Mouse (Mus musculus) midbrain, embryonic 16.5 days (tissue): ENCODE results near the gene Lims1. TPM values are rescaled to one million over a fixed set of nuclear protein-coding genes. Genes with fewer than 3 reads are reported as not detected.

Experiments used
- ATAC-seq: fragments of 200-750 bp; cut with Nextera tagmentation; 2 replicates; pipeline ENCODE4 v1.8.0; 2017; ENCODE audit warnings: moderate TSS enrichment
- H3K27ac ChIP-seq: fragments of 300-500 bp; sonication (generic); 2 replicates; pipeline ENCODE4 v1.5.1; 2014; ENCODE audit warnings: mild to moderate bottlenecking, low read length, mixed read lengths
- H3K27me3 ChIP-seq: fragments of 300-500 bp; sonication (generic); 2 replicates; pipeline ENCODE4 v1.6.1; 2014; ENCODE audit warnings: low read depth, low read length, mixed read lengths; ENCODE audit not compliant: control insufficient read depth, insufficient read depth
- H3K36me3 ChIP-seq: fragments of 300-500 bp; sonication (generic); 2 replicates; pipeline ENCODE4 v1.6.1; 2014; ENCODE audit warnings: mild to moderate bottlenecking, low read length, moderate library complexity, mixed read lengths; ENCODE audit not compliant: control insufficient read depth, insufficient read depth
- H3K4me1 ChIP-seq: fragments of 300-500 bp; sonication (generic); 2 replicates; pipeline ENCODE4 v1.6.1; 2014; ENCODE audit warnings: mild to moderate bottlenecking, low read length, mixed read lengths; ENCODE audit not compliant: control insufficient read depth, insufficient read depth
- H3K4me2 ChIP-seq: fragments of 300-500 bp; sonication (generic); 2 replicates; pipeline ENCODE4 v1.6.1; 2014; ENCODE audit warnings: mild to moderate bottlenecking, low read length, mixed read lengths
- H3K4me3 ChIP-seq: fragments of 300-500 bp; sonication (generic); 2 replicates; pipeline ENCODE4 v1.5.1; 2014; ENCODE audit warnings: low read depth, mild to moderate bottlenecking, low read length, moderate library complexity, mixed read lengths
- H3K9ac ChIP-seq: fragments of 300-500 bp; sonication (generic); 2 replicates; pipeline ENCODE4 v1.6.1; 2014; ENCODE audit warnings: low read depth, low read length, mixed read lengths
- H3K9me3 ChIP-seq: fragments of 300-500 bp; sonication (generic); replicated peaks from 2 replicates; pipeline ENCODE4 v1.6.1; 2014; ENCODE audit warnings: mild to moderate bottlenecking, low read length, mixed read lengths; ENCODE audit not compliant: control insufficient read depth, poor library complexity, severe bottlenecking
- WGBS: fragments of 180-500 bp; shearing (Covaris S2); extraction: QIAGEN DNeasy Blood & Tissue Kit; methylation state at CpG from one replicate; pipeline ENCODE4 v1.1.7; 2014; 5-methylcytosine and 5-hydroxymethylcytosine counted together
- polyA plus RNA-seq: library from polyadenylated mRNA; unstranded; fragments of >200 nt; fragmentation: Nextera tagmentation; extraction: Ambion mirVana; gene quantifications from 2 replicates; pipeline ENCODE4 v1.2.1, GENCODE M21; 2015

Gene Lims1
- polyA plus RNA-seq, 1 experiment from 2014 or later: 47.1 TPM

DNA sequence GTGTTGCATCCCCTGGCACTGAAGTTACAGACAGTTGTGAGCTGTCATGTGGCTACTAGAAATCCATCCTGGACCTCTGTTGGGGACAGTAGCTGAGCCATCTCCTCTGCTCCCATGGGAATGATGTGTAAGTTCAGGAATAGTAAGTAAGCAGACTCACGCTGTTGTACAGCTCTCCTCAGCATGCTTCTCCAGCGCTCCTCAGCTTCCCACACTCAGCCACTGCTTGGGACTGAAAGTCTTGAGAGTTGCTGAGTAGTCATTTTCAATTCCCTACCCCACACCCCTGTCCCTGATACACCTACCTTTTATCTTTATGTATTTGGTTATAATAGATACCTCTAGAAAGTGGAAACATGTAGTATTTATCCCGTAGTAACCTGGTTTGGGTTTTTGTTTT is 33.2 kb downstream of the Lims1 start:
- no peak overlapping the region for H3K4me3 ChIP-seq
- no peak overlapping the region for H3K27ac ChIP-seq
- no peaks in the 10 kb centered on the region for H3K9me3 ChIP-seq
- no peaks in the 10 kb centered on the region for H3K36me3 ChIP-seq
- ATAC-seq: no peak
- no peak overlapping the region for H3K4me2 ChIP-seq
- H3K9ac ChIP-seq: no peak overlapping the region
- no peaks in the 10 kb centered on the region for H3K4me1 ChIP-seq
- 93% methylated on average over 3 of the region's 3 CpGs for WGBS
- H3K27me3 ChIP-seq: no peaks in the 10 kb centered on the region

DNA sequence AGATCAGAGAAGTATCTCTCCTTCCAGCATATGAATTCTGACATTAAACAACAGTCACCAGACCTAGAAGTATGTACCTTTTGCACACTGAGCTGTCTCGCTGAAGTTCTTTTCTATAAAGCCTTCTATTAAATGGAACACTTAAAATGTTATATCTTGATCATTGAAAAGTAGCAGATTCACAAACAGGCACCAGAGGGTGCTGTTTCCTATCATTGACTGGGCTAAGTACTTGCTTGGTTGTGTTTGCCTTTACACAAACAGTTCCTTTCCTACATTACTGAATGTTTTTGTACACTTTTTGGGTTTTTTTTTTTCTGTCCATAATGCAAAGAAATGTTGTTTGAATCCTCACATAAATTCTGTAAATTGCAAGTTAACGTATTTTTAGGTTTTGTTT is 35.9 kb downstream of the Lims1 start:
- Histone ChIP-seq H3K36me3 (no peaks in the 10 kb centered on the region), H3K9ac (no peak overlapping the region), H3K9me3 (no peaks in the 10 kb centered on the region), H3K4me2 (no peak overlapping the region), H3K4me3 (no peak overlapping the region), H3K27ac (no peak overlapping the region), H3K27me3 (no peaks in the 10 kb centered on the region), H3K4me1 (peaks cover 6% of the 10 kb centered on the region; the same call in 1 of the 2 replicates)
- ATAC-seq: no peak
- 80% methylated on average over 2 of the region's 2 CpGs for WGBS

DNA sequence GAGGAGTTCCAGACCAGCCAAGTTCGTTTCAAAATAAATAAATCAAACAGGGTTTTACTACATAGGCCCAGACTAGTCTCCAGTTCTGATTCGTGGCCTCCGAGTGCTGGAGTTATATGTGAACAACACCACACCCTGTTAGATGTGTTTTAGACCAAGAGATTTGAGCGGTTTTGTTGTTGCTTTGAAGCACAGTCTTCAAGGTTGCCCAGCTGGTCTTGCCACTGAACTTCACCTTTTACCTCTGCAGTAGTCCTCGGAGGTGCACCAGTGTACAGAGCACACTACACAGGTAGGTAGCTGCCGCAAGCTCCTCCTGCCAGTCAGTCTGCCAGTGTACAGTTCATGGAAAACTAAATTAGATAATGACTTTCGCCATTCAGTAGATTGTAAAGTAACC is 36.7 kb downstream of the Lims1 start:
- Histone ChIP-seq H3K4me1 (peaks cover 8% of the 10 kb centered on the region; the same call in 1 of the 2 replicates), H3K27me3 (no peaks in the 10 kb centered on the region), H3K36me3 (no peaks in the 10 kb centered on the region), H3K27ac (no peak overlapping the region), H3K9me3 (no peaks in the 10 kb centered on the region), H3K4me2 (no peak overlapping the region), H3K9ac (no peak overlapping the region), H3K4me3 (no peak overlapping the region)
- ATAC-seq: no peak
- 91% methylated on average over 7 of the region's 7 CpGs for WGBS

DNA sequence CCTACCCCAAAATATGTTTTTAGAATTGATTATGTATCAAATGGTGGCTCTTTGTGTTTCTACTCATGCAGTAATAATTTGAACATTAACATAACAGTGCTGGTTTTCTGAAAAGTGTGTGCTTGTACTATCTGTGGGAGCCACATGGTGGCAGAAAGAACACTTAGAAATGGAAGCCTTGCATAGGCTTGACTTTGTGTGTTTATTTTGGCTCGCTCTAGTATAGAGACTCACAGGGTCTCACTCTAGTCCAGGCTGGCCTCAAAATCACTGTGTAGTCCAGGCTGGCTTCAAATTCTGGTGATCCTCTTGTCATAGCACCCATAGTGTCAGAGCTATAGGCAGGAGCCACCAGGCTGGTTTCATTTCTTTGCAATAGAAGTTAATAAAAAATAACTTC is 39.5 kb downstream of the Lims1 start:
- H3K9ac ChIP-seq: no peak overlapping the region
- H3K36me3 ChIP-seq: no peaks in the 10 kb centered on the region
- ATAC-seq: peak; percentile 26; the same call in 1 of the 2 replicates
- no peak overlapping the region for H3K27ac ChIP-seq
- no peaks in the 10 kb centered on the region for H3K27me3 ChIP-seq
- 84% methylated on average over 1 of the region's 1 CpGs for WGBS
- H3K4me2 ChIP-seq: no peak overlapping the region
- no peak overlapping the region for H3K4me3 ChIP-seq
- peaks cover 8% of the 10 kb centered on the region; the same call in 1 of the 2 replicates for H3K4me1 ChIP-seq
- no peaks in the 10 kb centered on the region for H3K9me3 ChIP-seq

DNA sequence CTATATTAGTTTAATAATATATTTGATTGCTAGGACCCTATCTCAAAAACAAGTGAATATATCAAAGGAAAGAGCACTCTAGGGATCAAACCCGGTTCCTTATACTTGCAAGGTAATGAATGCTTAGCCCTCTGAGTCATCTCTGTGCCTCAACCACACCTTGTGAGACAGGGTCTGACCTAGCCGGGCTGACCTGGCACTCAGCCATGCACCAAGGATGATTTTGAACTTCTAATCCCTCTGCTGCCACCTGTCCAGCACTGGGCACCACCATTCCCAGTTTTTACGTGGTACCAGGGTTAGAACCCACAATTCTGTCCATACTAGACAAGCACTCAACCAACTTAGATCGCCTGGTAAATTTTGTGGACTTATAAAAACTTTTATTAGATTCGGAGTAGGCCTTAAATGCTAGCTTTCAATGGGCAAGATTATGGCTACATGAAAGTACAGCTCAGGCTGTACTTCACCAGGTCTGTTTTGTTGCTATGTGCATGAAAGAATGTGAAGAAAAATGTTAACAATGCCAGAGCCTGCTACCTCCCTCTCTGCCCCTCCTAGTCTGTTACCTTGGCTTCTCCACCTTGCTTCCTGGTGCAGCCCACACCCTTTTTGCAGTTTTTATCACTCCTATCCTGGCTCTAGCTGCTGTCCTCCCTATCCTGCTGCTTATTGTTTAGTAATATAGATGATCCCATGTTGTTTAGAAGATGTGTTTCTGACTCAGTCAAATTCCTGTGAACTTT is 41.7 kb downstream of the Lims1 start:
- peaks cover 8% of the 10 kb centered on the region; the same call in 1 of the 2 replicates for H3K4me1 ChIP-seq
- no peaks in the 10 kb centered on the region for H3K27me3 ChIP-seq
- no peaks in the 10 kb centered on the region for H3K36me3 ChIP-seq
- H3K9ac ChIP-seq: no peak overlapping the region
- H3K27ac ChIP-seq: no peak overlapping the region
- H3K4me2 ChIP-seq: no peak overlapping the region
- WGBS: 91% methylated on average over 5 of the region's 5 CpGs
- no peaks in the 10 kb centered on the region for H3K9me3 ChIP-seq
- ATAC-seq: peak; percentile 27; the same call in 1 of the 2 replicates
- no peak overlapping the region for H3K4me3 ChIP-seq

DNA sequence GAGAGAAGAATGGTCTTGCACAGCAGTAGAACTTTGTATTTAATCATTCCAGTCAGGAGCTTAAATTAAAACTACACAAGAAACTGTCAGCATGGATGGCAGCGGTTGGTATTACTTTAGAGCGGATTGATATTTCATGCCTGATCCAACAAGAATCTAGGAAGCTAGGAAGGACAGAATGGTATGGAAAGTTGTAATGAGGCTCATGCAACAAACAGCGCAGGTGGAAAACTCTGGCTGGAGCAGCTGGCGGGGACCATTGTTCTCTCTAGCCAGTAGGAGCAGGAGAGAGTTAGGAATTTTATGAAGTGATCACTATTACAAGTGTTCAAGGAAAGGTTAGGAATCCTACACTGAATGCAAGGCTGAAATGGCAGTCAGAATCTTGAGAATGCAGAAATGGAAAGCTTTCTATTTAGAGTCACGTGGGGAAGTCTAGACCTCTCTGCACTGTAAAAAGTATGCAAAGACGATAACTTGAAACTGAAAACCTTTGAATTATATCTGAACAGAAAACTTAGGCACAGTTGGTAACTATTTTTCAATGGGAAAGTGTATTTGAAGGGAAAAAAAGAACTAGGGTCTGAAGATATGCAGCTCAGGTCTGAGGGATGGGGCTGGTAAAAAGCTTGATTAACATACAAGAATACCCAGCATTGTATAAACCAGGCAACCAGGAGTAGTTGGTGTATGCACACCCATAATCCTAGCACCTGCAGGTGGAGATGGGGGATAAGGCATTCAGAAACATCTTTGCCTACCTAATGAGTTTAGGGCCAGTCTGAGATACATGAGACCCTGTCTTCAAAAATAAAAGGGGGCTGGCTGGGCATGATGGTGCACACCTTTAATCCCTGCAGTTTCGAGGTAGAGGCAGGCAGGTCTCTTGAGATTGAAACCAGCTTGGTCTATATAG is 45.8 kb downstream of the Lims1 start:
- no peak overlapping the region for H3K27ac ChIP-seq
- H3K9ac ChIP-seq: no peak overlapping the region
- H3K36me3 ChIP-seq: no peaks in the 10 kb centered on the region
- H3K4me3 ChIP-seq: no peak overlapping the region
- 75% methylated on average over 7 of the region's 7 CpGs for WGBS
- no peaks in the 10 kb centered on the region for H3K27me3 ChIP-seq
- peaks cover 15% of the 10 kb centered on the region for H3K4me1 ChIP-seq
- H3K9me3 ChIP-seq: no peaks in the 10 kb centered on the region
- ATAC-seq: no peak
- H3K4me2 ChIP-seq: no peak overlapping the region

DNA sequence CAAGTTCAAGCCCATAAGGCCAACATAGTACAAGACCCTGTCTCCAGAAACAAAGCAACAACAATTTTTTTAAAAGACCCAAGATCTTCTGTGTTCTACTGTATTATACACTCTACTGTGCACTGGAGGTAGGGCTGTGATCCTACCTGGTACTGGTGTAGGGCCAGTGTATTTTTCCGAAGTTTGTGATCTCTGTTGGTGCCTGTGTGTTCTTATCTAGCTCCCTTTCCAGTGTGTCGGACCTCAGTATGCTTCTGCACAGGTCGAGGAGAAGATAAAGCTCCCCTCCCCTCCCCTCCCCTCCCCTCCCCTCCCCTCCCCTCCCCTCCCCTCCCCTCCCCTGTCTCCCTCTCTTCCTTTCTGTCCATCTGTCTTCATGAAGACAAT is 46.4 kb downstream of the Lims1 start:
- WGBS: 54% methylated on average over 3 of the region's 3 CpGs
- Histone ChIP-seq H3K27me3 (no peaks in the 10 kb centered on the region), H3K4me1 (peaks cover 13% of the 10 kb centered on the region), H3K36me3 (no peaks in the 10 kb centered on the region), H3K9ac (no peak overlapping the region), H3K9me3 (no peaks in the 10 kb centered on the region), H3K4me2 (no peak overlapping the region), H3K4me3 (no peak overlapping the region), H3K27ac (no peak overlapping the region)
- ATAC-seq: no peak

DNA sequence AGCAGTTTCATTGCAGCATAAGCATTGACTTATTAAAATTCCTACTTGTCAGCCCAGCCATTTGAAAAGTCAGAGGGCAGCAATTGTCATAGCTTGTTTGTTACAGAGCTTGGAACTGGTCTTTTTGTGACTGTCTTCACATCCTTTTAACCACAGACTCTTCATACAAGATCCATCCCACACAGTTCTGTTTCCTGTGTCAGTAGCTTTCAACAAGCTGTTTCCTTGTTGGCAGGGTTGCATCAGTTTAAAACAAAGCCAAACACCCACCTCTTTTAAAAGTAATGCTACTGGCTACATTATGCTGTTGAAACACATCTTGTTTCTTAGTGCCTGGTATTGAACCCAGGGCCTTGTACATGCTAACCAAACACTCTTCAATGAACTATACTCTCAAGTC is 46.9 kb downstream of the Lims1 start:
- no peak for ATAC-seq
- no peaks in the 10 kb centered on the region for H3K9me3 ChIP-seq
- H3K4me1 ChIP-seq: peaks cover 13% of the 10 kb centered on the region
- no peaks in the 10 kb centered on the region for H3K36me3 ChIP-seq
- no peak overlapping the region for H3K4me3 ChIP-seq
- H3K4me2 ChIP-seq: no peak overlapping the region
- no peak overlapping the region for H3K9ac ChIP-seq
- no peaks in the 10 kb centered on the region for H3K27me3 ChIP-seq
- no peak overlapping the region for H3K27ac ChIP-seq

DNA sequence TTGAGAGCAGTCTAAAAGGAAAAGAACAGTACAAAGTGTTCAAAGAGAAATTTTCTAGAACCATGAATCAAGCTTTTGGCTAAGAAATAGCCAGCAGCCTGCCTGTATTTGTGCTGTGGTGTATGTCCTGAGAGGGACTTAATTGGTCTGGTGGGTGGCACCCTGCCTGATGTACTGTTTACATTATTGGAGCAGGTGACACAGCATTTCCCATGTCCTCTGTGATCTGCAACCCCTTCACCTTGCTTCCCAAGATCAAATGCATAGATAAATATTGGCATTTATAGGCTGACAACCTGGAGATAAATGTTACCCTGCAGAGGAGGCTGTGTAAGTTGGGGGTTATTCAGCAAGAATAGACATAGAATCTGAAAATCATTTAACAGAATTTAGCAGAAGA is 47.3 kb downstream of the Lims1 start:
- no peaks in the 10 kb centered on the region for H3K36me3 ChIP-seq

More for the DNA sequence above, 47.3 kb downstream of the Lims1 start:
- Histone ChIP-seq H3K27ac (no peak overlapping the region), H3K27me3 (no peaks in the 10 kb centered on the region), H3K4me2 (no peak overlapping the region), H3K9ac (no peak overlapping the region), H3K4me1 (peaks cover 13% of the 10 kb centered on the region), H3K4me3 (no peak overlapping the region), H3K9me3 (no peaks in the 10 kb centered on the region)
- no peak for ATAC-seq
